Mouse (Mus musculus): ENCODE measurements at regions not wholly inside any gene's neighbourhood (a gene's known extent, or its start where the extent isn't known, plus 50 kb on each side); places are given as distances from the start of the nearest gene placed in this dataset.

GRCm38 (mm10) chr8:96929901-96930300, 1041.6 kb upstream of the Got2 start:
- DNase-seq: no peak

DNA sequence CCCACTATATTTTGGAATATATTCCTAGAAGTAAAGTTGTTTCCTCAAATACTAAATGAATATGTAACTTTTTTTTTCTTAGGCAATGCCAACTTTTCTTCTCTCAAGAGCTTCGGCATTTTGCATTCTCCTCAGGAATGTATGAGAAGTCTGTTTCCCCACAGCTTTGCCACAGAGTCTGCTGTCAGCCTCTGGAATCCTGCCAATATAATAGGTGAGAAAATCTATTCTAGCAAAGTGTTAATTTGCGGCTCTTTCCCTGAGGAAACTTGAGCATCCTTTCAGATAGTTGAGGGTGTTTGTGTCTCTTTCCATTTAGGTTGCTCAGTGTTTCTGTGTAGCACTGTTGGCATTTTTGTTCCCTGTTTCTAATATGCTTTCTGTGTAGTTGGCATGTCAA, 992.6 kb upstream of the Got2 start:
- peak in 1 of 2 experiments; percentile 16 for DNase-seq

DNA sequence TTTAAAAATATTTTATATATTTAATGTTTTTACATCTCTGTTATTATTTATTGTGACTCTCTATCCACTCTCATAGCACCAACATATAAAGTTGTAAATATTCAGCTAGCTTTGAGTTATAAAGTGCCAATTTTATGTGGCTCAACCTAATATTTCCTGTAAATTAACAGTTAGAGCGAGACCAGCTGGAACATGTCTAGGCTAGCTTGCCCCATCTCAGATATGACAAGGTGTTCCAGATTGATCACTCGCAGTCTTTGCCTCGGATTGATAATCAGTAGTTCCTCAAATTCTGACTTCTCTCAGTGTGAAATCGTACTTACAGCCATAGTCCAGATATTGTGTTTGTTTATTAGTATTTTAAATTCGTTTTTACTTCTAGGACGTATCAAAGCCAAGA, 990.4 kb upstream of the Got2 start:
- DNase-seq: no peak

- no peak for DNase-seq
Measured at GRCm38 (mm10) chr8:96873465-96874094, 985.2 kb upstream of the Got2 start.

- DNase-seq: no peak
Measured at GRCm38 (mm10) chr8:96868178-96869080, 980.1 kb upstream of the Got2 start.

GRCm38 (mm10) chr8:96864606-96865005, 976.3 kb upstream of the Got2 start:
- peak; percentile 78 to 84 for DNase-seq

DNA sequence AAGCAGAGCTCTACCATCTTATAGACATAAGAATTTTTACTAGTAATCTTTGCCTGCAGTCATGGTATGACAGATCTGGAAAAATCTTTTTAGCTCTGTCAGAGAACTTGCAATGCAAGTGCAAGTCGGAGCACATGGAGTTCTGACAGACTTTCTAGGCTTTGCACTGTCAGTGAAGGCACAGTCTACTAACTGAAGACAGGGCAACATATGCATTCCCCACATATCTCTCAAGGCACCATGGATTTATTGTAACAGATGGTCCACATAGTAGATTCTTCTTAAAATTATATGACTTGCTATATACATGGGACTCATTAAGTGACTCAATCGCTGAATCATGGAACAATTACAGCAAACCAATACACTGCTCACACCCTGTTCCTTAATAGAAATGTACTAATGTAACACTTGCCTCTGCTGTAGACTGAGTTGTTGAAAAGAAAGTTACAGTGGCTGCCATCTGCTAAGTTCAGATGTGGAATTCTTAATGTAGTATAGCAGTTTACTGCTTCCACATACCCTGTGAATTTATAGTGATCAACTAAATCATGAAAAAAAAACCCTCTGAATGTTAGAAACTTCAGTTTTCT, 972.6 kb upstream of the Got2 start:
- DNase-seq: no peak

DNA sequence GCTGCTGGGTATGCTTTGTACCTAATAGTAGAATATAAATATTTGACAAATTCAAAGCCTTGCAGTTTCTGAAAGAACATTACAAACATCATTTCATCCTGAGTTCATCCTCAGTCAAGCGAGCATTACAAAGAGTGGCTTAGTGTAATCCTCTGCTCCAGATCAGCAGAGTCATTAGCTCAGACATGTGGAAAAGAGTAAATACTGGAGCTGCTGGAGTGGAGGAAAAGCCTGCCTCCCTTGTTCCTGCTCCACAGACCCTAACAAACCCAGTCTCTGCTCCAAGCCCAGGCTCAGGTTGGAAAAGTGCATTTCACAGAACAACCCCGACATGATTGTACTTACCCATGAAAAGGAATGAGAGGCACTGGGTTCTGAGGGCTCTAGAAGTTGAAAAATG, 955.2 kb upstream of the Got2 start:
- no peak for DNase-seq

DNA sequence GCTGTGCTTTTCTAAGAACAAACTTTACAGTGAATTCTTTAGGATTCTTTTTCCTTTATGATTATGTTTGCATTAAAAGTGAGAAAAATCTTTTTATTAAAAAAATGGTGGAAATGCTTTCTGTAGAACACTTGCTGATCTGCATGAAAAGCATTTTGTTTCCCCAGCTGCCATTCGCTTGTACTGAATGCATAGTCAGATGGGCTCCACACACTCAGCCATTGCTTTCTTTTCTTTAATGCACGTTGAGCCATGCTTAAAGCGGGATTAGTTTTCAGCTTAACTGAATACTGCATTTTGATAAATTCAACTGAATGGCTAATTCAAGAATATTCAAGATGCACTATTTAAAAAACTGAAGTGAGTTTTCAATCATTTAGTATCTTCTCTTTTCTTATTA, 947.2 kb upstream of the Got2 start:
- no peak for DNase-seq

DNA sequence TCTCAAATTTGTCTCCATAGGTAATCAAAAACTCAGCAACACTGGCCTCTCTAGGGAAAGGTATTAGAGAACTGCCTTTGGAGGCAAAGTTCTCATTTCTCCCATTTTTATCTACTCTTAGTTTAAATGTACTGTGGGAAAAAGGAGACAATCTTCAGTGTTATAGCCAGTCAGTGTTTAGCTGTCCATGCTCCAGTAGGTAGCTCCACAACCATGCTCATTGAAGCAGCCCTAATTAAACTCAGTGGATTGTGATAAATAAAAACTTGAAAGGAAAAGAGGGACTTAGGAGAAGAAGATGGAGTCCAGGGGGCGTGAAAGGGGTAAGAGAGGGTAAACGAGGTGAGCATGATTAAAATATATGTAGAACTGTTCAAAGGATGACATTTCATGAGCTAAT, 946.3 kb upstream of the Got2 start:
- no peak for DNase-seq

- no peak for DNase-seq
Measured at GRCm38 (mm10) chr8:96829253-96829652, 940.9 kb upstream of the Got2 start.

DNA sequence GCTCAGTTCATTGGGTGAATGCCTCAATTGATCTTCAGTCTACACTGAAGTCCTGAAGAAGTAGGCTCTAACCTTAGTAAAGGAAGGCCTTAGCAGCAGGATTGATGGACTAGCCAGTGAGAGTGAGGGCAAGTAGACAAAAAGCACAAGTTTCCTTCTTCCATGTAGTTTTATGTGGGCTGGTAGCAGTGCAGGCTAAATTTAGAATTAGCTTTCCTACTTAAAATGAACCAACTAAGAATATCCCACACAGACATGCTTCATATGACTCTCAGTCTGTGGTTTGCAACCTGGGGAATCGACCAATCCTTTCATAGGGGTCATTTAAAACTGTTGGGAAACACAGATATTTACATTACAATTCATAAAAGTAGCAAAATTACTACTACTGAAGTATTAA, 922.2 kb upstream of the Got2 start:
- DNase-seq: no peak

Data from cerebellum, postnatal 10 days (tissue).